In the genomic region with DNA sequence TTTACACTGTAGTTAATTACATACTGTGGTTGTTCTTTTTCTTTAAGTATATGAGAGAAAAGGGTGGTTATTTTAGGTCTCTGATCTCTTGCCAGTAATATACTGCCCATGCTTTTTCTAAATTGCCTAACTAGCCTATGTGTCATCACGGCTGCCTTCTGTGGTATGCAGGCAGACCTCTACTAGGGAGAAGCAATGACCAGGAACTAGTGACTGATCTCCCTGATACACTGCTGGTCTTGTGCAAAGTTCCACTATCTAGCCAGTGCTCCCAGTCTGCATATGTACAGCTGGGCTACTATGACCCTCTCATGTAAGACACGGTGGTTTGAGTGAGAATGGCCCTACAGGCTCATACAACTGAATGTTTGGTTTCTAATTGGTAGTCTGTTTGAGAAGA, we compare ENCODE assay signal across 14 mouse cellular contexts.
"Had no signal": no experiment of that assay in that cellular context is flagged by ENCODE, and none has a peak within 500 bp of the region (broad histone marks: within the 10 kb centered on the region; RNA-seq: fewer than 3 reads in every experiment).

No protein-coding gene starts in this region.

- H3K36me3 ChIP-seq: limb, embryonic 13.5 days; neural tube, embryonic 13.5 days had no signal

- H3K4me3 ChIP-seq: limb, embryonic 13.5 days; neural tube, embryonic 13.5 days had no signal

- H3K27ac ChIP-seq: kidney, postnatal 0 days; limb, embryonic 13.5 days; liver, embryonic 14.5 days; neural tube, embryonic 13.5 days had no signal

- ATAC-seq: midbrain, embryonic 16.5 days had no signal

- H3K9ac ChIP-seq: limb, embryonic 13.5 days; liver, embryonic 14.5 days; neural tube, embryonic 13.5 days had no signal

- H3K4me2 ChIP-seq: limb, embryonic 13.5 days; midbrain, embryonic 11.5 days; neural tube, embryonic 13.5 days had no signal

- H3K27me3 ChIP-seq: limb, embryonic 13.5 days; neural tube, embryonic 13.5 days had no signal

- DNase-seq: kidney, adult 9 months; kidney, postnatal 36 days; layer of hippocampus, adult 9-11 months; layer of hippocampus, postnatal 36 days; left cerebral cortex, postnatal 4 days; lung, adult 18-20 months; retina, postnatal 1 day; thymus, postnatal 36 days had no signal

- H3K9me3 ChIP-seq: limb, embryonic 13.5 days; neural tube, embryonic 13.5 days had no signal
